Mouse (Mus musculus) olfactory bulb, adult 2 months (tissue): ENCODE results near the gene Foxf1.

Experiments used
- CTCF ChIP-seq: fragments of 200-500 bp; IDR thresholded peaks from 2 replicates; pipeline ENCODE4 v1.5.1; 2012; ENCODE audit warnings: low read depth, mild to moderate bottlenecking, low read length, moderate library complexity; ENCODE audit not compliant: insufficient read depth
- POLR2A ChIP-seq: fragments of 200-500 bp; IDR thresholded peaks from 2 replicates; pipeline ENCODE4 v1.6.1; 2012; ENCODE audit warnings: mild to moderate bottlenecking, low read depth, low read length, moderate library complexity; ENCODE audit not compliant: insufficient read depth

- no peak for TF ChIP-seq POLR2A
- no peak for TF ChIP-seq CTCF
These were observed 41.2 kb downstream of the Foxf1 start for GRCm38 (mm10) chr8:121125311-121125876.
